Mouse (Mus musculus): ENCODE measurements around the gene Shisa7.

Gene Shisa7

DNA sequence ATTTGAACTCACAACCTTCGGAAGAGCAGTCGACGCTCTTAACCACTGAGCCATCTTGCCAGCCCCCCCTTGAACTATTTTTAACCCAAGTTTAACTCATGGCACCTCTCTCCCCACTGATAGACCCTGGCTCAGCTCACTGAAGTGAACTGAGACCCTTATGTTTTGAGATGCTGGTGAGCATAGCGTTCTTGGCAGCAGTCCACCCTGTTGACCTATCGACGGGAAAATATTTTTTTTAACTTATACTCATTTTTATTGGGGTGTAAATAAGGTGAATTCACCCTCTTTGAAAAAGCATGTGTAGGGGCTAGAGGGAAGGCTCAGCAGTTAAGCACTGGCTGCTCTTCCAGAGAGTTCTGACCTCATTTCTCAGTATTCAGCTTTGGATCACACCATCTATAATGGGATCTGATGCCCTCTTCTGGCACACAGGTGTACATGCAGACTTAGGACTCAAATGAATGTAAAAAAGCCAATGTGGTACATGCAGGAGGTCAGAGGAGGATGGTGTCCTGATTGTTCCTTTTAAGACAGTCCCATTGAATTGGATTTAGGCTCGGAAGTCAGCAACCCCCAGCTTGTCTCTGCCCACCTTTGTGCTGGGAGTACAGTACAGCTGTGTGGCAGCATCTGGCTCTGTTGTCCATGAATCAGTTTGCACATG, 48.6 kb downstream of the Shisa7 start:
- in situ Hi-C loops (cut with MboI, MseI): no loop called here

DNA sequence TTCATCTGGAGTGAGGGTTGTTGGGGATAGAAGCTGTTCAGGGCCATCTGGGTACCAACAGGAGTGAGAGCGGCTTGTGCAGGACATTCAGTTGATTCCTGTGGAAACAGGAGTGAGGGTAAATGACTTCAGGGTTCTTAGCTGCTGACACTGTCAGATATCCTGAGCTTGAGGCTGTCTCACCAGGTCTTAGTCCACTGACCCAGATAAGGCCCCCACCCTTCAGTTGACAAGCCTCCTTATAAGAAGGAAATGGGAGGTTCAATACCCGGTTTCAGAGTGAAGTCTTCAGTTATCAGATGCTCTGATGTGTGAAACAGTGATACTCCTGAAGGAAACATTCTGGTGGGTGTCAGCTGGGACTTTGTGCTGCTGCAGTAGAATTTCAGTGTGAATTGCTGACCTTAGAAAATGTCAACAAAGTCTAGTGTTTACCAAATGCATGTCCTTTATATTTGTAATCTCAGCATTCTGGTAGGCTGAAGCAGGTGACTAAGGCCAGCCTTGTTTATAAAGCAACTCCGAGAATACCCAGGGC, 49.8 kb downstream of the Shisa7 start:
- in situ Hi-C loops (cut with MboI, MseI): loop anchor here in 1 of 2 experiments (5.0 kb wide), 1 partner anchor 142 kb away; no protein-coding TSS in a partner anchor

DNA sequence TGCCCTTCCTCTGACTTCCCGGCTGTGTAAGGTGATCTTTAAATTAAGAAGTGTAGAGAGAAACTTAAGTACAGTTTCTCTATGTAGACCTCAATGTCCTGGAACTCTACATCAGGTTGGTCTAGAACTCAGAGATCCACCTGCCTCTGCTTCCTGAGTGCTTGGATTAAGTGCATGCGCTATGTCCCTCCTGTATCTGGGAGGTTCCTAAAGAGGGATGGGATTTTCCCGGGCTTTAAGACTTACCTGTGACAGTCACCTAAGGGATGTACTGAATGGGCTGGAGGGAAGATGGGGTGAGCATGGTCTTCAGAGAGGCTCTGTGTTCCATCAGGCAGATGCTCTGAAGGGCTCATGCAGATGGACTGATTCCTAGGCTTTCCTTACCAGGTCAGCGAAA, 50.8 kb downstream of the Shisa7 start:
- in situ Hi-C loops (cut with MboI, MseI): loop anchor here in 1 of 2 experiments (5.0 kb wide), 1 partner anchor 141 kb away; no protein-coding TSS in a partner anchor

DNA sequence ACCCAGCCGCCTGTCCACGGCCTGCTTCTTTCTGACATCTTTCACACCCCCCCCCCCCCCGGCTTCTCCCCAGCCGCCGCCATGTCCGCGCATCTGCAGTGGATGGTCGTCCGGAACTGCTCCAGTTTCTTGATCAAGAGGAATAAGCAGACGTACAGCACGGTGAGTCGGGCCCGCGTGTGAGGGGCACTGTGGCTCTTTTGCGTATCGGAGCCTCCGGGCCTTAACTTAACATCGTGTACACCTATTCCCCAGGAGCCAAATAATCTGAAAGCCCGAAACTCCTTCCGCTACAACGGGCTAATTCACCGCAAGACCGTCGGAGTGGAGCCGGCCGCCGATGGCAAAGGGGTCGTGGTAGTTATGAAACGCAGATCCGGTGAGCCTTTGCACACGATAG, 51.2 kb downstream of the Shisa7 start:
- in situ Hi-C loops (cut with MboI, MseI): loop anchor here in 1 of 2 experiments (5.0 kb wide), 1 partner anchor 141 kb away; no protein-coding TSS in a partner anchor

DNA sequence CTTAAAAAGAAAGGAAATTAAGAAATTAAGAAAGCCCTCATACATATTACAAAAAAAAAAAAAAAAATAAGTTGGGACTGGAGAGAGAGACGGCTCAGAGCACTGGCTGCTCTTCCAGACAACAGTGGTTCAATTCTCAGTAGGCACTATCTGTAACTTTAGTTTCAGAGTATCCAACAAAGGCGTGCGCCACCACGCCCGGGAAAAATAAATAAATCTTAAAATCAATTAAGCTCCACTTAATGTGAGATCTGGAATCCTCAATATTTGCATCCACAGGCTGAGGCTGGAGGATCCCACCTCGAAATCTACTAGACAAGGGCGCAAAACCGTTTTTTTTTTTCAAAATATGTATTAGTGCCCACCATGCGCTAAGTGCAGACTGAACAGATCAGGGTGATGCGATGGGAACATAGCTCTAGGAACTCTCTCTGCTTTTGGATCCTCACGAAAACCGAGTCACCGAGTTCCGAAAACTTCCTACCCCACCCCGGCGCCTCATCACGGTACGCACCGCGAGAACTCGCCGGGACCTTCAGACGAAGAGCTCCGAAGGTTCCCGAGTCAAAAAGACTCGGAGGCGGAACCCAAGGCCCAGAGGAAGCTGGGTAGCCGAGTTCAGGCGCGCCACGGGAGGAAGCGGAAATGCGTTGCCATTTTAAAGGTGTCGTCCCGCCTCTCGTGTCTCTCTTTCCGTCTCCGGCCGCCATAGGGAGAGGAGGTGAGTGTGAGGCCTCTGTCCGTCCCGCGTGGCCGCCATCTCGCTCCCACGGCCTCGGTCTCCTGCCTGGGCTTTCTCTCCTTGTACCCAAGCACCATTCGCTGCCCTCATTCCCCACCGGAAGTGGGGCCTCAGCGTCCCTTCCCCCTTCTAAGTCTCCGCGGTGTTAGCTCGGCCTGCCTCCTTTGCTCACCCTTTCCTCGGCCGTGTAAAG, 52.0 kb downstream of the Shisa7 start, which contains the start of gene Rpl28:
Gene Rpl28, plus strand, starts transcription at position 597 of the 935 bp plus-strand sequence.
- in situ Hi-C loops (cut with MboI, MseI): loop anchor here in 1 of 2 experiments (5.0 kb wide), 1 partner anchor 140 kb away; no protein-coding TSS in a partner anchor

DNA sequence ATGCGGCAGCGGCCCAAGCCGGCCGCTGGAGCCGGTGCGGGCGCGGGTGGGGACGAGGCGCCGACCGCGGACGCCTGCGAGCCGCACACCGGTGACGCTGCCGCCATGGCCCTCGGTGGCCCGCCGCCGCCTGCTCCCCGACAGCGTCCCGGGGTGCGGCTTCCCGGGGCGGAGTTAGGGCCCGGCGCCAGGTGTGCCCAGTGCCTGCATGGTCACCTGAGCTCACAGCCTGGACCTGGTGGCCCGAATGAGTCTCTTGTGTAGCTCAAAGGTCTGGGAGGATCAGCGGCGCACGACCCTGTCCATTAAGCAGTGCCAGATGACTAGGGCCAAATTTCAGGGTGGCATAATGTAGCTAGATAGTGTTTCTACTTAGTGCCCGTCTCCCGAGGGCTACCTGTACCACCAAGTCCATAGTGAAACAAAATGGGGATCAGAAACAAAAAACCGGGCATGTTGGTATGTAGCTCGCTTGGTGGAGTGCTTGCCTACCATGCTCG, 55.0 kb downstream of the Shisa7 start, which contains the start of gene Tmem238:
Gene Tmem238, minus strand, starts transcription at position 221 of the 500 bp plus-strand sequence.
- in situ Hi-C loops (cut with MboI, MseI): loop anchor here in 1 of 2 experiments (5.0 kb wide), 1 partner anchor 1162 kb away; the partner anchor contains the start of genes Prpf31 and Tfpt

DNA sequence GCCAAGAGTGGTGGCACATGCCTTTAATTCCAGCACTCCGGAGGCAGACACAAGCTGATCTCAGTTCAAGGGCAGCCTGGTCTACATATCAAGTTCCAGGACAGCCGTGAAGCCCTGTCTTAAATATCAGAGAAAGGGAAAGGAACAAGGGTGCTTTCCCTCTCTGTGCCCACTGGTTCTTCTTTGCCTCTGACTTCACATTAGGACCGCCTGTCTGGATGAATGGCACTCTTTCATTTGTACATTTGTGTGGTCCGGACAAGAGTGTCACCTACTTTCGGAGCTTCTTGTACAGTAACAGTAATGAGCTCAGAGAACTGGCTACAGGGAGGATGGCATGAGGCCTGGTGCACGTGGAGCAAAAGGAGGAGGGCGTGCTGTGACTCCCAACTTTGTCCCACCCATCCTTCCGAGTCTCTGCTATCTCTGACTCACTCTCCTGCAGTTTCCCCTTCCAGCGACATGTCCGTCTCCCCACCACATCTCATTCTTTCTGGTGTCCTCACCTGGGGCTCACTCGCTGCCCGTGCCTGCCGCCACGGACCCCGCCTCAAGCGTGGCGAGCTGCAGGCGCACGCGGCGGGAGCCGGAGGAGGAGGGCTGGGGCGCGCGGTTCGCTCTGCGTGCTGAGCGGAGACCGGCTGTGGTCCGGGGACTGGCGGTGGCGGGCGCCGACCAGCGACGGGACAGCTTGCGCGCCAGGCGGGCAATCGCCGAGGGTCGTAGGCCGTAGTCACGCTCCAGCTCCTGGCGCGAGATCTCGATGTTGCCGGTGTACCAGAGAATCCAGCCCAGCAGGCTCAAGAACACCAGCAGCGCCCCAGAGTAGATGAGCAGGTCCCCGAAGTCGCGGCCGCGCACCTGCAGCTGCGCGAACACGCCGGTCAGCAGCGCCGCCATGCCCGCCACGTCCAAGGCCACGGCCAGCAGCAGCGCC, 55.7 kb downstream of the Shisa7 start:
- in situ Hi-C loops (cut with MboI, MseI): loop anchor here in 1 of 2 experiments (5.0 kb wide), 1 partner anchor 1161 kb away; the partner anchor contains the start of genes Prpf31 and Tfpt

DNA sequence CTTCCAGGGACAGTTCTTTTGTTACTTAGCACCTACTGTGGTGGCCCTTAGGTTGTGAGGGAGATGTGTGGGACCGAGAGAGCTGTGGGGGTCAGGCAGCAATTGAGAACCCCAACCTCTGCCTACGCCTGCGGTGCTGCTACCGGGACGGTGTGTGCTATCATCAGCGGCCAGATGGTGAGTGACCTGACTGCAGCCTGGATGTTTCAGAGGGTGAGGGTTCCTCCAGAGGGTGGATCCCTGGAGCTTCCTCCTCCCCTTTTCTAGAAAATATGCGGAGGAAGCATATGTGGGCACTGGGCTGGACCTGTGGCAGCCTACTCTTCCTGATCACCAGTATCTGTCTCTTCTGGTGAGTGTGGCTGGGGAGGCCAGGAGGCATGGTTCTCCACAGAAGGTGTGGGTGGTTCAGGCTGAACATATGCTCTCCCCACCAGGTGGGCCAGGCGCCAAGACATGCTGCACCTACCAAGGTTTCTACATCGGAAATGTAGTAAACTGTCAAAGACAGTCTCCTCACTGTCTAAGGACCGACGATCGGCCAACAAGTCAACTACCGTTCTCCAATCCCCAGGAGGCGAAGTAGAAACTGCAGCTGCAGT, 60.7 kb downstream of the Shisa7 start:
- in situ Hi-C loops (cut with MboI, MseI): no loop called here

DNA sequence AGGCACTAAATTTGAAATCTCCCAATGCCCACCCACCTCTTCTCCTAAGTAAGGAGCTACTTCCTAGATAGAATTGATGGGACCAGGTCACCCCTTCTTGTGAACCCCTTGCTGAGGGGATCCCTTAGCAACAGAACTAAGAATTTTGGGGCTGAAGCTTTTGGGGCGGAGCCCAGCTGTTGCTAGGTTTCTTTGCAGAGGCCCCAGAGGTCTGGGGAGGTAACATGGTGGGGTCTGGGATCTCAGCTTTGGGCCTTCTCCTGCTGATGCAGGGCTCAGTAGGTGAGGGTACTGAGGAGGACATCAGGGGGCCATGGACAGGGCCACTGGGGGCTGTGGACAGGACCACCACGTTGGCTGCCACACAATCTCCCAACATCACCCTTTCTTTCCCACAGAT, 61.7 kb downstream of the Shisa7 start, which contains the start of the genes Il11 and Tmem190:
Gene Il11, minus strand, starts transcription at position 101 of the 400 bp plus-strand sequence.
Gene Tmem190, plus strand, starts transcription at position 179 of the 400 bp plus-strand sequence.
- in situ Hi-C loops (cut with MboI, MseI): no loop called here

DNA sequence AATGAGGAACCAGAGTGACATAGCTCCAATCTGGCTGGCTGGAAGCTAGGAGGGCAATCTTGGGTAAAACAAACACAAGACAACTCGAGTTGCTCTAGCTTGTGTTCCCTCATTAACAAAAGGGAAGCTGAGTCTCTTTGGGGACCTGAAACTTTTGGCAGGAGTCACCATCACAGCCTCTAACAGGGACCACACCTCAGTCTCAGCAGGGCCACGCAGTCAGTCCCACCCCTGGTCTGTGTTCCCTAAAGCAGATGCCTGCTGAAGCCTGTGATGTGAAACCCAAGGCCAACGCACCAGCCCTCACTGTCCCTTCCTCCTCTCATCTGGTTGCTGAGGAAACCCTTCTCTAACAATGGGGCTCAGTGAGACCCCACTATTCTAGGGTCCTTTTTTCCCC, 62.4 kb downstream of the Shisa7 start:
- in situ Hi-C loops (cut with MboI, MseI): no loop called here

DNA sequence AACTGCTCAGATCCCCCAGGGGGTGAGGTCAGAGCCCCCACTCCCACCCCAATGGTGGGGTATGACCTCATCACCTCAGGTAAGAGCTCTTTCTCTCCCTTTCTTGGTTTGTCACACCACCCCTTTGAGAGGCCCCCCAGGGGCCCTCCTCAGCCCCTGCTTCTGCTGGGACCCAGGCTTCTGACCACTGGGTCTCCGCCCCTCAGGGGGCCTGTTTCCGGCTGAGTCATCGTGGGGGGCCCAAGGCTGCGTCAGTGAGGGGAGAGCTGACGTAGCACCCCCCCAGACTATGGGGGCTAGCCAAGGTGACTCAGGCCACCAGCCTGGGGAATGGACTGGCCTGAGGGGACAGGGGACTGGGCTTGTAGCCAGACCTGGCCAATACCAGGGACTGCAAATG, 64.6 kb downstream of the Shisa7 start:
- in situ Hi-C loops (cut with MboI, MseI): no loop called here

DNA sequence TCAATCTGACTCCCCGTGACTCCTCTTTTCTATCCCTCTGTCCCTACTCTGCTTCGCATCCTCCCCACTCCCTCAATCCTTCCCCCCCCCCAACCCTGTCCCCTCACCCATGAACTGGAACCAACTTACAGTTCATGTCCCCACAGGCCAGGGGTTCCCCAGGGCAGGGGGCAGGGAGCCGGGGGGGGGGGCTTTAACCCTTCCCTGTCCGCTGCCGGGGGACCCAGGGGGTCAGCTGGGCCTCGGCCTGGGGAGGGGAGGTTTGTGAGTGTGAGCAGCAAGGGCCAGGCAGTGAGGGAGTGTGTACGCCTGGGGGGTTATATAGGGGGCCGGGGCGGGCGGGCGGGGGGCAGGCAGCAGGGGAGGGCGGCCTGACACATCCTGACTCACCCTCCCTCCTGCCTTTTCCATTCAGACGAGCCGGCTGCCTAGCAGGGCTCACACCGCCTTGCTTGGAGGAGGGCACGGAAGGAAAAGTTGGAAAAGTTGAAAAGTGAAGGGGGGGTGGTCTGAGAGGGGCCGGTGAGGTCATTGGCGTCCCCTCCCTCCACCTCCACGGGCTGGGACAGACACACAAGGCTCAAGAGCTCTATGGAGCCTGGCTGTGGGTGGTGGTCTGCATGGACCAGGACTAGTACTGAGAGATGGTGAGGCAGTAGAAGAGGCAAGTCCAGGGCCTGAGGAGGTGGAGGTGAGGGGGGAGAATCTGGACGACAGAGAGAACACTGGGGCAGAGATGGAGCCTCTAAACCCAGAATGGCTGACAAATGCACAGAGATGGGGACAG, 66.5 kb downstream of the Shisa7 start:
- in situ Hi-C loops (cut with MboI, MseI): no loop called here

DNA sequence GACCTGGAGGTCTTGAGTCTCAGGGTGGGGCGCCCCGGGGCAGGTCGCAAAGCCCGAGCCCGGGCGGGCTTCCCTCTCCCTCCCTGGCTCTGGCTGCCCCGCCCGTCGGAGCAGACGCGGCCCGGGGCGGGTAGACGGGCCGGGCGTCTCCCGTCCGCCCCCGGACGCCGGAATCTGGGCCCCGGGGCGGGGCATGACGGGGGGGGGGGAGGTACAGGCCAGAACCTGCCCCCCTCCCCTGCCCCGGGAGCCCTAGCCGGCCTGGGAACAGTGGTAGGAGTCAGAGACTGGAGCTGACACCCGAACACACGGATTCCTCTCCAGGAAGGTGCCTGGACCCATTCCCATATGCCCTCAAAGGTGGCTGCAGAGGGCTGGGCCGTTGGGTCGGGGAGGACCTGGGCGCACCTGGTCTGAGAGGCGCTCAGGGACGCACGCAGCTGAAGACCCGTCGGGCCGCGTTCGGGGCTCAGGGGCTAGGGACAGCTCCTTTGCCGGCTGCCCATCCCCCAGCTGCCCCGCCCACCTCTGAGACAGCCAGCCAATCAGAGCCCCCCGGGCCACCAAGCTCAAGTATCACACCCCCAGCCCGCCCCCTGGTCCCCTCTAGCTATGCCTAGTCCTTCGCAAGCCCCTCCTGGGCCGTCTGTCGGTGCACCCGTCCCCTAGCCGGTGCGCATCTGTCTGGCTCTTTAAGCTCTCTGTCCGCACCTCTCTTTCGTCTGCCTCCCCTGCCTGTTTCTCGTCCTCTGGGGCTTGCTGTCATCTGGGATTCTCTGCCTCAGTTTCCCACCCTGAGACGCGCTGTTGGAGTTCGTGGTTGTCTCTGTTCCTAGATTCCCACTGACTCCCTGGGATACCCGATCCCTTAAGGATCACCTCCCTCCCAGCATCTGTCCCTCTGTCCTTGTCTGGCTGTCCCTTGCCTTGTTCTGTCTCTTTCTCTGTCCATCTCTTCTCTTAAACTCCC, 67.3 kb downstream of the Shisa7 start:
- in situ Hi-C loops (cut with MboI, MseI): no loop called here

DNA sequence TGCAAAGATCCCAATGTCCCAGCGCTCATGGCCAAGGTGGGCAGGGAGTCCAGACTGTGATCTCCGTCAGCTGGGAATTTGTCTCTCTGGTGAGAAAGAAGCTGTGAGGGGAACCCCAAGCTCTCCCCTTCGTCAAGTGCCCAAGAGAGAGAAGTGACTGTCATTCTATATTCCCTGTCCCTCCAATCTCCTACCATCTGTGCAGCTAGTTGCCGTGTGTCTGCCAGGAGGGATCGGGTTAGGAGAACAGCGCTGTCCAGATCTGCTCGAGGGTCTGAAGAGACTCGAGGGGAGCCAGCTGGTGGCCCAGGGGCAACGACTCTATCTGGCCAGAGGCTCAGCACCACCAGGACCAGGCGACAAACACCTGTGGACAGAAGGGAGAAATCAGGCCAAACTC, 68.4 kb downstream of the Shisa7 start:
- in situ Hi-C loops (cut with MboI, MseI): no loop called here

All from T-helper 17 cell (primary cell).